Mouse (Mus musculus) heart, embryonic 13.5 days (tissue): ENCODE data around the gene Hectd1. TPM values are rescaled to one million over a fixed set of nuclear protein-coding genes. Genes with fewer than 3 reads are reported as not detected.

Experiments used
- ATAC-seq: fragments of 200-750 bp; cut with Nextera tagmentation; 2 replicates; pipeline ENCODE4 v1.8.0; 2017; ENCODE audit warnings: moderate TSS enrichment; ENCODE audit not compliant: insufficient number of reproducible peaks, low FRiP score, low TSS enrichment; ENCODE audit errors: extremely low read depth
- H3K27ac ChIP-seq: fragments of 300-500 bp; sonication (generic); replicated peaks from 2 replicates; pipeline ENCODE4 v1.5.1; 2015; ENCODE audit warnings: moderate library complexity, mild to moderate bottlenecking, inconsistent platforms
- H3K27me3 ChIP-seq: fragments of 300-500 bp; sonication (generic); replicated peaks from 2 replicates; pipeline ENCODE4 v1.6.1; 2015; ENCODE audit warnings: mild to moderate bottlenecking, inconsistent platforms
- H3K36me3 ChIP-seq: fragments of 300-500 bp; sonication (generic); 2 replicates; pipeline ENCODE4 v1.6.1; 2015; ENCODE audit warnings: mild to moderate bottlenecking, inconsistent platforms
- H3K4me1 ChIP-seq: fragments of 300-500 bp; sonication (generic); 2 replicates; pipeline ENCODE4 v1.6.1; 2015; ENCODE audit warnings: inconsistent platforms
- H3K4me2 ChIP-seq: fragments of 300-500 bp; sonication (generic); 2 replicates; pipeline ENCODE4 v1.6.1; 2015; ENCODE audit warnings: inconsistent platforms, mild to moderate bottlenecking, moderate library complexity
- H3K4me3 ChIP-seq: fragments of 300-500 bp; sonication (generic); 2 replicates; pipeline ENCODE4 v1.5.1; 2015; ENCODE audit warnings: moderate library complexity, mild to moderate bottlenecking, inconsistent platforms
- H3K9ac ChIP-seq: fragments of 300-500 bp; sonication (generic); 2 replicates; pipeline ENCODE4 v1.6.1; 2015; ENCODE audit warnings: inconsistent platforms, mild to moderate bottlenecking, moderate library complexity
- H3K9me3 ChIP-seq: fragments of 300-500 bp; sonication (generic); 2 replicates; pipeline ENCODE4 v1.6.1; 2016; ENCODE audit warnings: inconsistent platforms
- WGBS: fragments of 180-500 bp; shearing (Covaris S2); methylation state at CpG from one replicate; pipeline ENCODE4 v1.1.7; 2015; ENCODE audit warnings: mixed read lengths; 5-methylcytosine and 5-hydroxymethylcytosine counted together
- polyA plus RNA-seq: library from polyadenylated mRNA; unstranded; fragments of >200 nt; fragmentation: Nextera tagmentation; extraction: Ambion mirVana; gene quantifications from 2 replicates; pipeline ENCODE4 v1.2.1, GENCODE M21; 2015

Gene Hectd1
- polyA plus RNA-seq, 1 experiment from 2014 or later = 28.7 TPM

DNA sequence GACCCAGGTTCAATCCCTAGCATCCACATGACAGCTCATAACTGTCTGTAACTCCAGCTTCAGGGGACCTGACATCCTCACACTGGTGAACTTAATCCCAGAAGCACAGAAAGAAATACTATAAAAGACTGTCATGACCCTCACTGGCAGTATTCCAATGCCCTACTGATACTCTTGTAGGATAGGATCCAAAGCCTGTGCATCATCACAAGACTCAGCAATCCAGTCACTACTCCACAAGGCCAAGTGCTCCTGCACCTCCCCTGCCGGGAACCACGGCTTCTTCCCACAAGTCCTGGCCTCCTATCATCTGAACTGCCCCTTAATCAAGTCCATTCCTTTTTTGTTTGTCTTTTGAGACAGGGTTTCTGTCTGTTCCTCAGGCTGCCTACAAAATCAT lies 6.5 kb downstream of the Hectd1 start:
- Histone ChIP-seq H3K4me2 (no peak overlapping the region), H3K27me3 (no peaks in the 10 kb centered on the region), H3K27ac (no peak overlapping the region), H3K9me3 (no peaks in the 10 kb centered on the region), H3K4me3 (no peak overlapping the region; the same call in 1 of the 2 replicates), H3K36me3 (peaks cover 30% of the 10 kb centered on the region), H3K9ac (peak overlapping the region; percentile 19; the same call in 1 of the 2 replicates), H3K4me1 (peaks cover 54% of the 10 kb centered on the region)
- WGBS = 38% methylated on average over 2 of the region's 2 CpGs
- ATAC-seq = no peak

- Histone ChIP-seq H3K9me3 (no peaks in the 10 kb centered on the region), H3K27me3 (no peaks in the 10 kb centered on the region), H3K9ac (no peak overlapping the region), H3K4me3 (no peak overlapping the region), H3K4me2 (no peak overlapping the region), H3K36me3 (peaks cover 29% of the 10 kb centered on the region), H3K4me1 (peaks cover 54% of the 10 kb centered on the region), H3K27ac (no peak overlapping the region)
- no peak for ATAC-seq
- WGBS = 80% methylated on average over 2 of the region's 3 CpGs
These were observed 7.1 kb downstream of the Hectd1 start for GRCm38 (mm10) chr12:51822236-51822635.

- Histone ChIP-seq H3K27me3 (no peaks in the 10 kb centered on the region), H3K36me3 (peaks cover 22% of the 10 kb centered on the region), H3K4me1 (peaks cover 52% of the 10 kb centered on the region), H3K27ac (peak overlapping the region; percentile 42; the same call in 1 of the 2 replicates), H3K4me2 (peak overlapping the region; percentile 18; the same call in 1 of the 2 replicates), H3K9me3 (no peaks in the 10 kb centered on the region), H3K9ac (no peak overlapping the region), H3K4me3 (no peak overlapping the region; the same call in 1 of the 2 replicates)
- WGBS = 16% methylated on average over 2 of the region's 2 CpGs
- no peak for ATAC-seq
These were observed 8.1 kb downstream of the Hectd1 start for GRCm38 (mm10) chr12:51821256-51821655.

DNA sequence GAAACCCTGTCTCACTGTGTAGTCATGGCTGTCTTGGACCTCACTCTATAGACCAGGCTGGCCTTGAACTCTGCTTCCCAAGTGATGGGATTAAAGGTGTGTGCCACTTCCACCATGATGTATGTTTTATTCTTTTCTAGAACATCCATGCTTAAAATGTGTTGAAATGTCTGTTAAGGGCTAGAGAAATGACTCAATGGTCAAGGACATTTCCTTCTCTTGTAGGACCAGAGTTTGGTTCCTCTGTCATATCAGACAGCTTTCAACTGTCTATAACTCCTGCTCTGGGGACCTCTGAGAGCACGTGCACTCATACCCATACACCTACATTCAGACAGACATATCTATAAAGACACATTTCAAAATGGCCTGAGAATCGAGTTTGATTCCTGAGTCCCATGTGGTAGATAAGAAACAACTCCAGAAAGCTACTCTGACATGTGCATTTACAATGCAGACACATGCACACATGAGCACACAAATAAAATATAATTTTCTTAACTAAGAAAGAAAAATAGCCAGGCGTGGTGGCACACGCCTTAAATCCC lies 9.3 kb downstream of the Hectd1 start:
- Histone ChIP-seq H3K4me2 (no peak overlapping the region), H3K4me1 (peaks cover 52% of the 10 kb centered on the region), H3K4me3 (no peak overlapping the region), H3K9me3 (no peaks in the 10 kb centered on the region), H3K27ac (no peak overlapping the region), H3K9ac (no peak overlapping the region), H3K36me3 (peaks cover 21% of the 10 kb centered on the region), H3K27me3 (no peaks in the 10 kb centered on the region)
- no peak for ATAC-seq
- 80% methylated on average over 4 of the region's 4 CpGs for WGBS

DNA sequence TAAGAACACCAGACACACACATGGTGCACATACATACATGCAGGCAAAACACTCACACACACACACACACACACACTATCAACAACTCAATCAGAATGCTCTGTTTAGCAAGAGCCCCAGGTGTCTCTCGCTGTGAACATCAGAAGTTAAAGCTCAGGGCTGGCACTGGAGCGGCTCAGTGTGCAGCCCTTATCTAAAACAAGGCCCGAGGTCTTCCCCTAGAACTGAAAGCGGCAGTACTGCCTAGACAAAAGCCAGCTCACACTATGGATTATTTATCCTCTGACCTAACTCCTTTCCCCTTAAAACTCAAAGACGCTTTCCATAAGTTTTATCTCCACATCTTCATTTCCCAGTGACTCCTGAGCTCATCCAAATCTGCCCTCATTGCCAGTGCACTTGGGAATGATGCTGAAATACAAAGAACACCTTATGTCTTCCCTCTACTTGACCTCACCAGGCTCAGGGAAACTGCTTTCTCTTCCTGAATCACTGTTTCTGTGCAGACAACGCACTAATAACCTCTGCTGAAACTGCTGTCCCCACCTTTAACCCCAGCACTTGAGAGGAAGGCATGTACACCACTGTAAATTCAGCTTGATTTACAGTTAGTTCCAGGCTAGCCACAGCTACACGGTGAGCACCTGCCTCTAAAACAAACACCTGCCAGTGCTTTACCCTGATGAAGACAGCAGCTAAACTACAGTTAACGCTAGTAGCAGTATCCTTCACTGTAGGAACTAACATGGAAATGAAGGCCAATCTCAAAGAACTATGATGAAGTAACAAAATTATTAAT lies 11.3 kb downstream of the Hectd1 start:
- Histone ChIP-seq H3K4me2 (peak overlapping the region; percentile 30; the same call in 1 of the 2 replicates), H3K9ac (peak overlapping the region; percentile 60), H3K9me3 (no peaks in the 10 kb centered on the region), H3K36me3 (peaks cover 21% of the 10 kb centered on the region), H3K4me1 (peaks cover 47% of the 10 kb centered on the region), H3K27ac (peak overlapping the region; percentile 43), H3K4me3 (no peak overlapping the region), H3K27me3 (no peaks in the 10 kb centered on the region)
- WGBS = 33% methylated on average over 8 of the region's 8 CpGs
- no peak for ATAC-seq

- H3K36me3 ChIP-seq = peaks cover 33% of the 10 kb centered on the region
- H3K9me3 ChIP-seq = no peaks in the 10 kb centered on the region
- no peak for ATAC-seq
- no peaks in the 10 kb centered on the region for H3K27me3 ChIP-seq
- no peak overlapping the region for H3K4me3 ChIP-seq
- H3K4me2 ChIP-seq = no peak overlapping the region
- peaks cover 20% of the 10 kb centered on the region for H3K4me1 ChIP-seq
- H3K9ac ChIP-seq = no peak overlapping the region
- 81% methylated on average over 5 of the region's 5 CpGs for WGBS
- H3K27ac ChIP-seq = no peak overlapping the region
These were observed 17.8 kb downstream of the Hectd1 start for GRCm38 (mm10) chr12:51811388-51812140.

DNA sequence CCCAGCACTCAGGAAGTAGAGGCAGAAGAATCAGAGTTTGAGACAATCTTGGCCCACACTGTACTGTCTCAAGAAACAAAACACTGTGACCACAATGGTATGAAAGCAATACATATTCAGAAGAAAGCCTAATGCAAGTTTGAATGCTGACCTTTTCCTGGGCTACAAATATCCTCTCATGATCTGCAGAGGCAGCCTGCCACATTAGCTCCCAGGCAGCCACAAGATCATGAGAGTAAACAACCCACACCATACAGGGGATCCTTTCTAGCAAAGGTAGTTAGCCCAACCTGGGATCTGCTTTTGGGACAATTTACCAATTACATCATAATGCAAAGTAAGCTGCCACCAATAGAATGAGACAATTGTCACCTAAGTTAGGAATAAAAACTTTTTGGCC lies 18.8 kb downstream of the Hectd1 start:
- Histone ChIP-seq H3K4me2 (no peak overlapping the region), H3K9me3 (no peaks in the 10 kb centered on the region), H3K4me1 (peaks cover 24% of the 10 kb centered on the region), H3K4me3 (no peak overlapping the region), H3K27ac (no peak overlapping the region), H3K27me3 (no peaks in the 10 kb centered on the region), H3K36me3 (peaks cover 40% of the 10 kb centered on the region), H3K9ac (no peak overlapping the region)
- ATAC-seq = no peak

DNA sequence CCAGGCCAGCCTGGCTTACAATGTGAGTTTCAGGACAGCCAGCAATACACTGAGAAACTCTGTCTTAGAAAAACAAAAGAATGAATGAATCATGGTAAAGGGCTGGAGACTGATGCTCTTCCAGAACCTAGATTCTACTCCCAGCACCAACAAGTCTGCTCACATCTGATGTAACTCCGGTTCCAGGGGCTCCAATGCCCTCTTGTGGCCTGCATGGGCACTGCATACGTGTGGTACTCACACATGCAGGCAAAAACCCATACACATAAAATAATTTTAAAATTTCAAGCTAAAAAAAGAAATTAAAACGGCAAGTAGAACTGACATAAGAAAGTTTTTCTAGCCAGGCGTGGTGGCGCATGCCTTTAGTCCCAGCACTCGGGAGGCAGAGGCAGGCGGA lies 44.5 kb downstream of the Hectd1 start:
- Histone ChIP-seq H3K4me2 (no peak overlapping the region), H3K27me3 (no peaks in the 10 kb centered on the region), H3K4me1 (no peaks in the 10 kb centered on the region), H3K9me3 (no peaks in the 10 kb centered on the region), H3K4me3 (no peak overlapping the region), H3K36me3 (peaks cover 95% of the 10 kb centered on the region), H3K27ac (no peak overlapping the region), H3K9ac (no peak overlapping the region)
- 91% methylated on average over 7 of the region's 7 CpGs for whole genome bisulfite sequencing
- ATAC-seq = no peak

DNA sequence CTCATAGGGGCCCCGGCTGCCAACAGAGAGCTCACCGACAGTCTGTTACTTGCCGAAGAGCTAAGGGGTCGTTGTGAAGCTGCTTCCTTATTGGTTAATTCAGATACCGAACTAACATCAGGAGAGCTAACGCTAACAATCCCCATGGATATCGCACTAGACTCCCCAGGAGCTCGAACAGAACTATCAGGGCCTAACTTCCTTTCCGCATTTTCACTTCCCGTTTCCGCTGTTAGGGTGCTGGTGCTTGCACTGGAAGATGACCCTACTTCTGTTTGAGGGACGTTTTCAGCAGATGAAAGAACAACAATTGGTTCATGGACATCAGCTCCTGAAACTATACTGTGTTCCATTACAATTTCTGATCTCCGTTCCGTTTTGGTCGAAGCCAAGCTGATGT lies 60.6 kb downstream of the Hectd1 start:
- ATAC-seq = no peak
- WGBS = 89% methylated on average over 15 of the region's 15 CpGs
- Histone ChIP-seq H3K36me3 (peaks cover 81% of the 10 kb centered on the region), H3K4me3 (no peak overlapping the region), H3K27me3 (no peaks in the 10 kb centered on the region), H3K27ac (no peak overlapping the region), H3K9me3 (no peaks in the 10 kb centered on the region), H3K9ac (no peak overlapping the region), H3K4me2 (no peak overlapping the region), H3K4me1 (peaks cover 10% of the 10 kb centered on the region)

DNA sequence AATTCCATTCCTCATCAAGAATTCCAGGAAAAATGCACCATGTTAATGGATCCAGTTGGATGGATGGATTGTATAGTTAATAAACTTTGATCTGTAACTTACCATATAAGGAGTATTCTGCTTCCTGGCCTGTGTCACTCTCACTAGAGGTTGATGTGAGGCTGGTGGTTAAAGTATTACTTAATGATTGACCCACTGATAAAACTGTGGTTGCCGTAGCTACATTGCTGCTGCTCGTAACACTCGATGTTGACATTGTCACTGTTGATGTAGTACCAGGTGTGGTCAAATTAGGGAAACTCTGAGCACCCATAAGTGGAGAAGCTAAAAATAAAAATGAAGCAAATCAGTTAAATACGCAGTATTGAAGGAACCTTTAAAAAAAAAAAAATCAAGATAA lies 61.9 kb downstream of the Hectd1 start:
- Histone ChIP-seq H3K27me3 (no peaks in the 10 kb centered on the region), H3K4me2 (no peak overlapping the region), H3K4me1 (peaks cover 9% of the 10 kb centered on the region), H3K9ac (no peak overlapping the region), H3K36me3 (peaks cover 82% of the 10 kb centered on the region), H3K9me3 (no peaks in the 10 kb centered on the region), H3K27ac (no peak overlapping the region), H3K4me3 (no peak overlapping the region)
- no peak for ATAC-seq
- WGBS = 79% methylated on average over 4 of the region's 4 CpGs

DNA sequence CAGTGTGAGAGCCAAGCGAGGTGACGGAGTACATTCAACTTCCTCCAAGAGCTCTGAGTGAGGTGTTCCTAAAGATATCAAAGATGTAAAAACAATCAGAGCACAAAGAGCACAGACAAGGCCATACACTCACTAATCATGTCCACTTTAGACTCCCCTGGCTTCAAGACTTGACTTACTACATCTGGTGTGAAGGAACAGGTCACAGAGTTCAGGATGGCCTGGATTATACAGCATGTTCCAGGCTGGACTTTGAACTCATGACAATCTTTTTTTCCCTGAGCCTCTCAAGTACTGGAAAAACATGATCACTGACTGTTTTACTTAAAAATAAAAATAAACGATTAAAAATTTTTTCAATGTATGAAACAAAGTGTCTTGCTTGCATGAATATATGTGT lies 70.0 kb downstream of the Hectd1 start:
- Histone ChIP-seq H3K4me3 (no peak overlapping the region), H3K4me2 (no peak overlapping the region), H3K9ac (no peak overlapping the region), H3K9me3 (no peaks in the 10 kb centered on the region), H3K36me3 (peaks cover 94% of the 10 kb centered on the region), H3K4me1 (no peaks in the 10 kb centered on the region), H3K27me3 (no peaks in the 10 kb centered on the region), H3K27ac (no peak overlapping the region)
- WGBS = 88% methylated on average over 3 of the region's 3 CpGs
- no peak for ATAC-seq
